11 mouse cellular contexts compared by ENCODE assay signal in the genomic region with DNA sequence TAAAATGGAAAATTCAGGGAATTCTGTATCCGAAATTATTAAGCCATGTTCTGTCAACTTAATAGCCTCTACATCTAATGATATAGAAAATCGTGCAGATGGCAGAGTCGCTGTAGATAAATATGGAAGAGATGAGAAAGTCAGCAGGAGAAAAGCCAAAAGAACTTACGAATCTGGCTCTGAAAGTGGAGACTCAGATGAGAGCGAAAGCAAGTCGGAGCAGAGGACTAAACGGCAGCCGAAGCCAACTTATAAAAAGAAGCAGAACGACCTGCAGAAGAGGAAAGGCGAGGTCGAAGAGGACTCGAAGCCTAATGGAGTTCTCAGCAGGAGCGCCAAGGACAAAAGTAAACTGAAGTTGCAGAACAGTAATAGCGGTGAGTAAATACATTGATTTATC. TPM values are rescaled to one million over a fixed set of nuclear protein-coding genes. Genes with fewer than 3 reads are reported as not detected.
DNase-seq lines count a peak whose midpoint lies in the region; ATAC-seq and TF ChIP-seq lines count a peak whose summit lies in the region.
"Had no signal": no experiment of that assay in that cellular context is flagged by ENCODE, and none has a peak within 500 bp of the region (broad histone marks: within the 10 kb centered on the region; RNA-seq: fewer than 3 reads in every experiment).

No protein-coding gene starts in this region.

- H3K4me1 ChIP-seq in embryonic facial prominence, embryonic 14.5 days (ENCODE audit: control insufficient read depth, insufficient read depth, low read length): no peaks in the 10 kb centered on the region
- no peaks in the 10 kb centered on the region for H3K4me1 ChIP-seq in embryonic facial prominence, embryonic 10.5 days
- H3K4me1 ChIP-seq in heart, embryonic 14.5 days (ENCODE audit: control insufficient read depth in 2 of 2, insufficient read depth in 2 of 2, low read length in 2 of 2): peaks cover 3 to 37% of the 10 kb centered on the region in 2 experiments
- peaks cover 20% of the 10 kb centered on the region for H3K4me1 ChIP-seq in liver, adult 2 months (ENCODE audit: control insufficient read depth, insufficient read depth, low read length)
- no peaks in the 10 kb centered on the region for H3K4me1 ChIP-seq in intestine, postnatal 0 days (replicated peaks; ENCODE audit: control insufficient read depth, insufficient read depth, low read length)
- H3K4me1 ChIP-seq: limb, embryonic 12.5 days; midbrain, embryonic 12.5 days had no signal

- no peak for DNase-seq in embryonic facial prominence, embryonic 14.5 days (ENCODE audit: low spot score)
- DNase-seq in embryonic facial prominence, embryonic 10.5 days (ENCODE audit: low spot score): no peak
- DNase-seq in heart, adult 9 months (ENCODE audit: low spot score in 2 of 2): no peak
- DNase-seq in liver, adult 2 months (ENCODE audit: extremely low read depth, low read depth, low spot score): peak; percentile 53
- no peak for DNase-seq in liver
- DNase-seq: thymus, postnatal 25 days had no signal

- no peak overlapping the region for H3K9ac ChIP-seq in embryonic facial prominence, embryonic 14.5 days (ENCODE audit: low read depth, low read length)
- H3K9ac ChIP-seq in heart, embryonic 14.5 days (ENCODE audit: low read length): no peak overlapping the region
- no peak overlapping the region for H3K9ac ChIP-seq in liver, adult 2 months (ENCODE audit: low read depth, low read length)
- no peak overlapping the region for H3K9ac ChIP-seq in intestine, postnatal 0 days (ENCODE audit: low read depth, low read length)
- H3K9ac ChIP-seq: limb, embryonic 12.5 days; midbrain, embryonic 12.5 days had no signal

- TF ChIP-seq CTCF in liver, adult 2 months (IDR thresholded peaks at IDR 0.05; ENCODE audit: low read depth, low read length): no peak
- TF ChIP-seq CTCF in intestine, postnatal 0 days (IDR thresholded peaks at IDR 0.05; ENCODE audit: low read depth): no peak

- no peaks in the 10 kb centered on the region for H3K9me3 ChIP-seq in embryonic facial prominence, embryonic 14.5 days (ENCODE audit: control insufficient read depth, low read length)
- no peaks in the 10 kb centered on the region for H3K9me3 ChIP-seq in embryonic facial prominence, embryonic 10.5 days
- H3K9me3 ChIP-seq in heart, embryonic 14.5 days (ENCODE audit: control insufficient read depth, low read length): no peaks in the 10 kb centered on the region
- H3K9me3 ChIP-seq in intestine, postnatal 0 days (ENCODE audit: control insufficient read depth): no peaks in the 10 kb centered on the region
- H3K9me3 ChIP-seq: limb, embryonic 12.5 days; midbrain, embryonic 12.5 days had no signal

- no peaks in the 10 kb centered on the region for H3K27me3 ChIP-seq in embryonic facial prominence, embryonic 14.5 days (replicated peaks; ENCODE audit: control insufficient read depth, insufficient read depth, low read length)
- no peaks in the 10 kb centered on the region for H3K27me3 ChIP-seq in embryonic facial prominence, embryonic 10.5 days (replicated peaks; ENCODE audit: low read depth, poor library complexity, severe bottlenecking)
- no peaks in the 10 kb centered on the region for H3K27me3 ChIP-seq in heart, embryonic 14.5 days (ENCODE audit: control insufficient read depth, insufficient read depth, low read length)
- H3K27me3 ChIP-seq in liver, adult 2 months (ENCODE audit: control insufficient read depth, insufficient read depth, low read length): no peaks in the 10 kb centered on the region
- no peaks in the 10 kb centered on the region for H3K27me3 ChIP-seq in intestine, postnatal 0 days (replicated peaks; ENCODE audit: control insufficient read depth, insufficient read depth, low read length)
- H3K27me3 ChIP-seq: limb, embryonic 12.5 days; midbrain, embryonic 12.5 days had no signal

- H3K79me2 ChIP-seq in liver, adult 2 months (ENCODE audit: control insufficient read depth, insufficient read depth, low read length): peaks cover 2% of the 10 kb centered on the region; the same call in 1 of the 2 replicates

- ATAC-seq in embryonic facial prominence, embryonic 14.5 days (ENCODE audit: low read depth): no peak
- no peak for ATAC-seq in heart, embryonic 14.5 days (ENCODE audit: insufficient number of reproducible peaks, insufficient read depth, low FRiP score, low read depth)
- ATAC-seq in intestine, postnatal 0 days: no peak
- ATAC-seq in erythroblast, adult 5-6 weeks (replicated peaks; ENCODE audit: low FRiP score, poor library complexity, severe bottlenecking): no peak

- WGBS in embryonic facial prominence, embryonic 14.5 days: 86% methylated on average over 14 of the region's 14 CpGs
- 94% methylated on average over 14 of the region's 14 CpGs for WGBS in embryonic facial prominence, embryonic 10.5 days
- 77% methylated on average over 14 of the region's 14 CpGs for WGBS in heart, embryonic 14.5 days
- 30% methylated on average over 14 of the region's 14 CpGs for WGBS in liver, adult 2 months
- WGBS in intestine, postnatal 0 days: 64% methylated on average over 14 of the region's 14 CpGs

- H3K27ac ChIP-seq in embryonic facial prominence, embryonic 14.5 days (replicated peaks; ENCODE audit: low read depth, low read length): peak overlapping the region; percentile 44; the same call in 1 of the 2 replicates
- no peak overlapping the region for H3K27ac ChIP-seq in embryonic facial prominence, embryonic 10.5 days (replicated peaks)
- H3K27ac ChIP-seq in heart, embryonic 14.5 days (replicated peaks in 1 of 2; ENCODE audit: control insufficient read depth in 1 of 2, insufficient read depth in 1 of 2, low read depth in 2 of 2, low read length in 2 of 2): peak overlapping the region; percentile 12 to 69; a peak in 3 of 4 replicates
- H3K27ac ChIP-seq in liver, adult 2 months (replicated peaks; ENCODE audit: insufficient read depth, low read depth, low read length): peak overlapping the region; percentile 41
- H3K27ac ChIP-seq in intestine, postnatal 0 days (ENCODE audit: low read depth, low read length): no peak overlapping the region
- H3K27ac ChIP-seq: limb, embryonic 12.5 days; midbrain, embryonic 12.5 days had no signal

- no peak for TF ChIP-seq POLR2A in liver, adult 2 months (IDR thresholded peaks at IDR 0.05; ENCODE audit: extremely low read depth, insufficient read depth, low read length)

- no peak overlapping the region for H3K4me3 ChIP-seq in embryonic facial prominence, embryonic 14.5 days (ENCODE audit: low read depth, low read length)
- no peak overlapping the region for H3K4me3 ChIP-seq in embryonic facial prominence, embryonic 10.5 days
- no peak overlapping the region for H3K4me3 ChIP-seq in heart, embryonic 14.5 days (ENCODE audit: control insufficient read depth in 1 of 2, insufficient read depth in 1 of 2, low read depth in 1 of 2, low read length in 2 of 2)
- no peak overlapping the region for H3K4me3 ChIP-seq in liver, adult 2 months (ENCODE audit: insufficient read depth, low read depth, low read length)
- no peak overlapping the region for H3K4me3 ChIP-seq in intestine, postnatal 0 days (ENCODE audit: low read depth, low read length)
- H3K4me3 ChIP-seq: limb, embryonic 12.5 days; midbrain, embryonic 12.5 days had no signal

- H3K4me2 ChIP-seq in embryonic facial prominence, embryonic 14.5 days (ENCODE audit: low read depth, low read length): no peak overlapping the region
- no peak overlapping the region for H3K4me2 ChIP-seq in heart, embryonic 14.5 days (ENCODE audit: low read length)
- H3K4me2 ChIP-seq in intestine, postnatal 0 days (replicated peaks; ENCODE audit: low read depth): peak overlapping the region; percentile 17; the same call in 1 of the 2 replicates
- H3K4me2 ChIP-seq: limb, embryonic 12.5 days; midbrain, embryonic 12.5 days had no signal

- H3K36me3 ChIP-seq in embryonic facial prominence, embryonic 14.5 days (ENCODE audit: control insufficient read depth, insufficient read depth, low read length): peaks cover 66% of the 10 kb centered on the region
- peaks cover 80% of the 10 kb centered on the region for H3K36me3 ChIP-seq in embryonic facial prominence, embryonic 10.5 days (replicated peaks)
- peaks cover 78% of the 10 kb centered on the region for H3K36me3 ChIP-seq in heart, embryonic 14.5 days (ENCODE audit: control insufficient read depth, insufficient read depth, low read length)
- peaks cover 41% of the 10 kb centered on the region for H3K36me3 ChIP-seq in liver, adult 2 months (ENCODE audit: control insufficient read depth, insufficient read depth, low read length)
- H3K36me3 ChIP-seq in intestine, postnatal 0 days (ENCODE audit: control insufficient read depth, insufficient read depth): peaks cover 42% of the 10 kb centered on the region

RNA-seq across cellular contexts. Expression of gene Nrbf2, which starts 58.6 kb away (rescaled TPM):
- 39.2 and 40.5 TPM in 2 replicates for polyA plus RNA-seq in embryonic facial prominence, embryonic 14.5 days (2014; fragmentation: Nextera tagmentation; extraction: Ambion mirVana)
- polyA plus RNA-seq in embryonic facial prominence, embryonic 10.5 days (2016; fragmentation: Nextera tagmentation; extraction: Ambion mirVana): 39.0 and 39.1 TPM in 2 replicates
- polyA plus RNA-seq in heart, embryonic 14.5 days (2014; fragmentation: Nextera tagmentation; extraction: Ambion mirVana): 31.0 and 33.4 TPM in 2 replicates
- total RNA-seq in liver, adult 2 months (2014; rRNA removed): 10.8 and 13.6 TPM in 2 replicates
- polyA plus RNA-seq in liver, adult 2 months (2012; rRNA removed): 10.3 and 11.3 TPM in 2 replicates
- polyA plus RNA-seq in intestine, postnatal 0 days (2015; fragmentation: Nextera tagmentation; extraction: Ambion mirVana): 31.7 and 33.0 TPM in 2 replicates
- 14.6 and 16.1 TPM in 2 replicates for total RNA-seq in erythroblast, adult 5-6 weeks (2015; ENCODE audit: low replicate concordance)
- total RNA-seq in erythroblast, adult 5-6 weeks (2017; ENCODE audit: low replicate concordance): 9.7 and 12.7 TPM in 2 replicates

Comparison
In these comparisons a context has a peak if more than half of its experiments do, and no peak if none do; other contexts are left out.
1. H3K27ac ChIP-seq: peak in embryonic facial prominence, embryonic 14.5 days (single experiment), heart, embryonic 14.5 days (2 of 2) and liver, adult 2 months (single experiment); none in embryonic facial prominence, embryonic 10.5 days (single experiment) and intestine, postnatal 0 days (single experiment).